ENCODE assay signal across 9 mouse cellular contexts in the genomic region with DNA sequence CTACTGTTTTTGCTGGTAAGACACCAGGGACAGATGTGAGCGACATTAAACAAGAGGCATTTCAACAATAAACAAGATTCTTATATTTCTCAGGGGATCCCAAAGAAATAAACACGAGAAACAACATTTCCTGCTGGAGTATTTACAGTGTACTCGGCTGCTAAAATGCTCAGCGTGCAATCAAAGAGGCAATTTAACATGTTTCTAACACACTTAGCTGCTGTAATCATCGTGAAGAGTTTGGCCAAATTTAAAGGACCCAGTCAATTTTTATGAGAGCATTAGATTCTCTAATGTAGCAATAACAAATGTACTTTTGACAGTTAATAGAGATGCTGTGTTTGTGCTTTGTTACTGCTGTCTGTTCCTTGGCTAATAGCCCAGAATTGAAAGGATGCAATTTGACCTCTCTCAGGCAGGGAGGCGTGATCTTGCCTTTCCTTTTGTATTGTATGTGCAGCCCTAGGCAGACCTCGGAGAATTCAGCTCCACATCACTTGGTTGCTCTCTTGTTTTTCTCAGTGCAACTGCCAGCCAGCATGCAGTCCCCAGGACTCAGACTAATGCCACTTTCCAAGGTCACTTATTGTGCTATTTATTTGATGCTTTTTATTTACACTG. TPM values are rescaled to one million over a fixed set of nuclear protein-coding genes. Genes with fewer than 3 reads are reported as not detected.
DNase-seq lines count a peak whose midpoint lies in the region; ATAC-seq and TF ChIP-seq lines count a peak whose summit lies in the region.
"Had no signal": no experiment of that assay in that cellular context is flagged by ENCODE, and none has a peak within 500 bp of the region (broad histone marks: within the 10 kb centered on the region; RNA-seq: fewer than 3 reads in every experiment).

No protein-coding gene starts in this region.

- peaks cover 6% of the 10 kb centered on the region for H3K36me3 ChIP-seq in lung, embryonic 15.5 days
- H3K36me3 ChIP-seq in heart, embryonic 14.5 days (ENCODE audit: control insufficient read depth, insufficient read depth, low read length) = peaks cover 13% of the 10 kb centered on the region
- peaks cover 3% of the 10 kb centered on the region; the same call in 1 of the 2 replicates for H3K36me3 ChIP-seq in liver, embryonic 16.5 days (ENCODE audit: control insufficient read depth, insufficient read depth)
- peaks cover 6% of the 10 kb centered on the region for H3K36me3 ChIP-seq in stomach, embryonic 15.5 days

- peaks cover 29% of the 10 kb centered on the region for H3K4me1 ChIP-seq in lung, embryonic 15.5 days
- H3K4me1 ChIP-seq in lung, adult 2 months (ENCODE audit: control insufficient read depth, insufficient read depth, low read length) = peaks cover 4% of the 10 kb centered on the region
- peaks cover 2 to 14% of the 10 kb centered on the region in 2 experiments; a peak in 3 of 4 replicates for H3K4me1 ChIP-seq in heart, embryonic 14.5 days (ENCODE audit: control insufficient read depth in 2 of 2, insufficient read depth in 2 of 2, low read length in 2 of 2)
- no peaks in the 10 kb centered on the region; the same call in 1 of the 2 replicates for H3K4me1 ChIP-seq in liver, embryonic 16.5 days (ENCODE audit: control insufficient read depth, low read depth, low read length)
- peaks cover 8% of the 10 kb centered on the region for H3K4me1 ChIP-seq in stomach, embryonic 15.5 days

- WGBS in lung, embryonic 15.5 days = 22% methylated on average over 7 of the region's 7 CpGs
- WGBS in lung, adult 2 months = 12% methylated on average over 7 of the region's 7 CpGs
- WGBS in heart, embryonic 14.5 days = 34% methylated on average over 7 of the region's 7 CpGs
- WGBS in liver, embryonic 16.5 days (ENCODE audit: insufficient replicate concordance) = 44% methylated on average over 7 of the region's 7 CpGs
- 22% methylated on average over 7 of the region's 7 CpGs for WGBS in stomach, embryonic 15.5 days

- H3K27ac ChIP-seq in lung, embryonic 15.5 days = peak overlapping the region; percentile 94
- peak overlapping the region; percentile 0 to 61; a peak in 3 of 4 replicates for H3K27ac ChIP-seq in heart, embryonic 14.5 days (replicated peaks in 1 of 2; ENCODE audit: control insufficient read depth in 1 of 2, insufficient read depth in 1 of 2, low read depth in 2 of 2, low read length in 2 of 2)
- no peak overlapping the region for H3K27ac ChIP-seq in liver, embryonic 16.5 days (ENCODE audit: low read length)
- peak overlapping the region; percentile 73 for H3K27ac ChIP-seq in stomach, embryonic 15.5 days

- no peak overlapping the region for H3K9ac ChIP-seq in lung, embryonic 15.5 days
- H3K9ac ChIP-seq in heart, embryonic 14.5 days (ENCODE audit: low read length) = no peak overlapping the region
- H3K9ac ChIP-seq in liver, embryonic 16.5 days (ENCODE audit: low read depth, low read length) = no peak overlapping the region
- H3K9ac ChIP-seq in stomach, embryonic 15.5 days = no peak overlapping the region

- ATAC-seq in lung, embryonic 15.5 days (ENCODE audit: borderline replicate concordance, extremely low read depth, low FRiP score, low TSS enrichment) = peak; percentile 82; the same call in 1 of the 2 replicates
- ATAC-seq in heart, embryonic 14.5 days (ENCODE audit: insufficient number of reproducible peaks, insufficient read depth, low FRiP score, low read depth) = peak; percentile 47; the same call in 1 of the 2 replicates
- ATAC-seq in liver, embryonic 16.5 days (ENCODE audit: low read depth) = peak; percentile 37; the same call in 1 of the 2 replicates
- peak; percentile 66; the same call in 1 of the 2 replicates for ATAC-seq in stomach, embryonic 15.5 days (ENCODE audit: insufficient read depth, low FRiP score, low read depth)

- H3K4me3 ChIP-seq in lung, embryonic 15.5 days = no peak overlapping the region; the same call in 1 of the 2 replicates
- H3K4me3 ChIP-seq in lung, adult 2 months (replicated peaks; ENCODE audit: extremely low read depth, low read depth, low read length) = no peak overlapping the region
- H3K4me3 ChIP-seq in heart, embryonic 14.5 days (ENCODE audit: control insufficient read depth in 1 of 2, insufficient read depth in 1 of 2, low read depth in 1 of 2, low read length in 2 of 2) = no peak overlapping the region
- no peak overlapping the region for H3K4me3 ChIP-seq in liver, embryonic 16.5 days (ENCODE audit: low read depth, low read length)
- no peak overlapping the region for H3K4me3 ChIP-seq in stomach, embryonic 15.5 days (replicated peaks)

- no peaks in the 10 kb centered on the region for H3K9me3 ChIP-seq in lung, embryonic 15.5 days
- no peaks in the 10 kb centered on the region for H3K9me3 ChIP-seq in heart, embryonic 14.5 days (ENCODE audit: control insufficient read depth, low read length)
- H3K9me3 ChIP-seq in liver, embryonic 16.5 days (replicated peaks; ENCODE audit: control insufficient read depth, low read length) = no peaks in the 10 kb centered on the region
- H3K9me3 ChIP-seq in stomach, embryonic 15.5 days = no peaks in the 10 kb centered on the region

- TF ChIP-seq POLR2A in lung, adult 2 months (IDR thresholded peaks at IDR 0.05; ENCODE audit: borderline replicate concordance, extremely low read depth, low read depth, low read length) = no peak

- no peaks in the 10 kb centered on the region for H3K27me3 ChIP-seq in lung, embryonic 15.5 days
- no peaks in the 10 kb centered on the region for H3K27me3 ChIP-seq in heart, embryonic 14.5 days (ENCODE audit: control insufficient read depth, insufficient read depth, low read length)
- no peaks in the 10 kb centered on the region for H3K27me3 ChIP-seq in liver, embryonic 16.5 days (ENCODE audit: control insufficient read depth, insufficient read depth, low read depth, low read length)
- no peaks in the 10 kb centered on the region for H3K27me3 ChIP-seq in stomach, embryonic 15.5 days (replicated peaks)

- peak overlapping the region; percentile 46 for H3K4me2 ChIP-seq in lung, embryonic 15.5 days
- H3K4me2 ChIP-seq in heart, embryonic 14.5 days (ENCODE audit: low read length) = peak overlapping the region; percentile 4
- no peak overlapping the region for H3K4me2 ChIP-seq in liver, embryonic 16.5 days (ENCODE audit: low read depth, low read length)
- H3K4me2 ChIP-seq in stomach, embryonic 15.5 days = peak overlapping the region; percentile 20; the same call in 1 of the 2 replicates

- TF ChIP-seq CTCF in lung, adult 2 months (IDR thresholded peaks at IDR 0.05; ENCODE audit: insufficient read depth, low read length) = no peak

- DNase-seq in lung, adult 2 months = no peak
- no peak for DNase-seq in right cerebral cortex, postnatal 14 days
- no peak for DNase-seq in right cerebral cortex, postnatal 10 days (ENCODE audit: low spot score in 2 of 2)
- DNase-seq in cerebellum, adult 11 months = no peak
- DNase-seq: thymus, postnatal 14 days had no signal

RNA-seq across cellular contexts. Expression of a gene that starts 35.9 kb away (rescaled TPM):
- polyA plus RNA-seq in lung, embryonic 15.5 days (2015; fragmentation: Nextera tagmentation; extraction: Ambion mirVana) = 51.2 and 56.5 TPM in 2 replicates
- 6.8 and 8.9 TPM in 2 replicates for polyA plus RNA-seq in lung, adult 2 months (2012; rRNA removed)
- 40.2 and 46.1 TPM in 2 replicates for polyA plus RNA-seq in heart, embryonic 14.5 days (2014; fragmentation: Nextera tagmentation; extraction: Ambion mirVana)
- polyA plus RNA-seq in liver, embryonic 16.5 days (2015; fragmentation: Nextera tagmentation; extraction: Ambion mirVana) = 14.0 and 16.3 TPM in 2 replicates
- polyA plus RNA-seq in stomach, embryonic 15.5 days (2015; fragmentation: Nextera tagmentation; extraction: Ambion mirVana) = 44.0 and 46.9 TPM in 2 replicates

RNA-seq across cellular contexts. Expression of a gene that starts 40.1 kb away (rescaled TPM):
- 9.2 and 10.0 TPM in 2 replicates for polyA plus RNA-seq in lung, embryonic 15.5 days (2015; fragmentation: Nextera tagmentation; extraction: Ambion mirVana)
- polyA plus RNA-seq in lung, adult 2 months (2012; rRNA removed) = 5.1 and 7.0 TPM in 2 replicates
- polyA plus RNA-seq in heart, embryonic 14.5 days (2014; fragmentation: Nextera tagmentation; extraction: Ambion mirVana) = 6.3 and 6.6 TPM in 2 replicates
- polyA plus RNA-seq in liver, embryonic 16.5 days (2015; fragmentation: Nextera tagmentation; extraction: Ambion mirVana) = 3.6 and 5.0 TPM in 2 replicates
- polyA plus RNA-seq in stomach, embryonic 15.5 days (2015; fragmentation: Nextera tagmentation; extraction: Ambion mirVana) = 7.3 and 8.6 TPM in 2 replicates
